Mouse (Mus musculus) embryonic facial prominence, embryonic 15.5 days (tissue): ENCODE measurements at regions not wholly inside any gene's neighbourhood (a gene's known extent, or its start where the extent isn't known, plus 50 kb on each side); places are given as distances from the start of the nearest gene placed in this dataset.

Experiments
- ATAC-seq: fragments of 200-750 bp; cut with Nextera tagmentation; 2 replicates; pipeline ENCODE4 v1.8.0; 2017; ENCODE audit warnings: low read depth, moderate TSS enrichment; ENCODE audit not compliant: insufficient number of reproducible peaks, low FRiP score, low TSS enrichment
- H3K27ac ChIP-seq: fragments of 300-500 bp; sonication (generic); replicated peaks from 2 replicates; pipeline ENCODE4 v1.5.1; 2015; ENCODE audit warnings: mild to moderate bottlenecking, inconsistent platforms
- H3K27me3 ChIP-seq: fragments of 300-500 bp; sonication (generic); 2 replicates; pipeline ENCODE4 v1.6.1; 2015; ENCODE audit warnings: inconsistent platforms
- H3K36me3 ChIP-seq: fragments of 300-500 bp; sonication (generic); 2 replicates; pipeline ENCODE4 v1.6.1; 2015; ENCODE audit warnings: mild to moderate bottlenecking, inconsistent platforms
- H3K4me1 ChIP-seq: fragments of 300-500 bp; sonication (generic); 2 replicates; pipeline ENCODE4 v1.6.1; 2015; ENCODE audit warnings: inconsistent platforms
- H3K4me2 ChIP-seq: fragments of 300-500 bp; sonication (generic); replicated peaks from 2 replicates; pipeline ENCODE4 v1.6.1; 2015; ENCODE audit warnings: mild to moderate bottlenecking, inconsistent platforms
- H3K4me3 ChIP-seq: fragments of 300-500 bp; sonication (generic); replicated peaks from 2 replicates; pipeline ENCODE4 v1.5.1; 2015; ENCODE audit warnings: mild to moderate bottlenecking, inconsistent platforms
- H3K9ac ChIP-seq: fragments of 300-500 bp; sonication (generic); 2 replicates; pipeline ENCODE4 v1.6.1; 2015; ENCODE audit warnings: inconsistent platforms
- H3K9me3 ChIP-seq: fragments of 300-500 bp; sonication (generic); replicated peaks from 2 replicates; pipeline ENCODE4 v1.6.1; 2016; ENCODE audit warnings: inconsistent platforms
- WGBS: fragments of 180-500 bp; shearing (Covaris S2); methylation state at CpG from one replicate; pipeline ENCODE4 v1.1.7; 2015; 5-methylcytosine and 5-hydroxymethylcytosine counted together

DNA sequence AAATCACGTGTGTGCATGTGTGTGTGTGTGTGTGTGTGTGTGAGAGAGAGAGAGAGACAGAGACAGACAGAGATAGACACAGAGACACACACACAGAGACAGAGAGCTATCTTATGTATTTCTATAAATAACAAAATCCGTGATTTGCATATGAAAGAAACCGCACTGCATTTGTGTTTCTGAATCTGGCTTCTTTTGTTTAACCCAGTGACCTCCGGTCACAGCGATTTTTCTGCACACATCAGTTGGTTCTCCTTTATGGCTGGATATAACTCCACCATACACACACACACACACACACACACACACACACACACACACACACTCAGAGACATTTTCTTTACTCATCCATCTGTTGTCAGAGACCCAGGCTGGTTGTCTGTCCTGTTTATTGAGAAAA, 58.2 kb upstream of the Lhx8 start:
- no peaks in the 10 kb centered on the region for H3K9me3 ChIP-seq
- H3K27ac ChIP-seq, result no peak overlapping the region
- H3K4me2 ChIP-seq, result no peak overlapping the region
- H3K36me3 ChIP-seq, result no peaks in the 10 kb centered on the region
- H3K9ac ChIP-seq, result no peak overlapping the region
- H3K4me3 ChIP-seq, result no peak overlapping the region
- WGBS, result 82% methylated on average over 5 of the region's 5 CpGs
- peaks cover 10% of the 10 kb centered on the region; the same call in 1 of the 2 replicates for H3K4me1 ChIP-seq
- H3K27me3 ChIP-seq, result peaks cover 3% of the 10 kb centered on the region; the same call in 1 of the 2 replicates
- no peak for ATAC-seq

DNA sequence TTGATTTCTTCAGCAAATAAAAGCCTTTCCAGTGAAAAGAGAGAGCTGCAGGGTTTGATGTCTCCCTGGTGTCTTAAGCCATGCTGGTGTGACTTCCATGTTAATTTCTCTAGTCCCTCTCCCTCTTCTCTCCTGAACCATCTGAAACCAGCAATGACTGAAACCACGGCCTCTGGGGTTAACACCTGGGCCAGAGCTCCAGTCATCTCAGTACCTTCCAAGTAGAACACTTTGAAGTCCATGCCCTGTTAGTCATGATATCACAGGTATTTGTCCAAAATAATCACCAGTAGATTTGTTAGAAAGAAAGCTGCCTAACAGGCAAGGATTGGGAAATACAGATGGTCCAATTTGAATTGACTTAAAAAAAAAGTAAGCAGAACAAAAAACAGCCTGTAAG, 56.8 kb upstream of the Lhx8 start:
- no peaks in the 10 kb centered on the region for H3K36me3 ChIP-seq
- H3K27me3 ChIP-seq, result peaks cover 3% of the 10 kb centered on the region; the same call in 1 of the 2 replicates
- H3K4me1 ChIP-seq, result peaks cover 10% of the 10 kb centered on the region; the same call in 1 of the 2 replicates
- WGBS, result 73% methylated on average over 1 of the region's 1 CpGs
- no peak overlapping the region for H3K4me2 ChIP-seq
- ATAC-seq, result no peak
- H3K27ac ChIP-seq, result no peak overlapping the region
- H3K4me3 ChIP-seq, result no peak overlapping the region
- no peaks in the 10 kb centered on the region for H3K9me3 ChIP-seq
- no peak overlapping the region for H3K9ac ChIP-seq

DNA sequence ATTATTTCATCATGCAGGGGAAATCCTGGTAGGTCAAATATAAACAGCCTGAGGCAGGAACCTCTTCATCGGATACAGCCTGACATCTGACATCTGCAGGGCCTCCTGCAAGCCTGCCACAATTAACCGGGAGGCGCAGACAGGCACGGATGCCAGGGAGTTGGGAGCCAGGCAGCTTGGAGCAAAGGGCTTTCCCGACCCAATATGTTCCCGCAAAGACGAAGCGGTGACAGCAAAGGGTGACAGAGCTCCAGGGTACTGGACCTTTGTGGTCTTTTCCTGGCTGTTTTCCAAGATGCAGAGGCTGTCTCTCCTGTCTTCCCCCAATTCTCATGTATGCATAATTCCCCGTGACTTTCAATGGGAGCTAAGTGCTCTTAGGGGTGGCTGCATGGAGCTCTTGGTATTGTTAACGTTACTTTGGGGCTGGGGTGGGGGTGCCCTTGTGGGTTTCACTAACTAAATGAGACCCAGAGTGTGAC, 55.4 kb upstream of the Lhx8 start:
- H3K4me2 ChIP-seq, result no peak overlapping the region
- H3K9ac ChIP-seq, result no peak overlapping the region
- H3K27me3 ChIP-seq, result peaks cover 3% of the 10 kb centered on the region; the same call in 1 of the 2 replicates
- H3K4me1 ChIP-seq, result peaks cover 12% of the 10 kb centered on the region; the same call in 1 of the 2 replicates
- no peak overlapping the region for H3K27ac ChIP-seq
- no peaks in the 10 kb centered on the region for H3K36me3 ChIP-seq
- WGBS, result 9% methylated on average over 10 of the region's 10 CpGs
- no peak for ATAC-seq
- H3K9me3 ChIP-seq, result no peaks in the 10 kb centered on the region
- H3K4me3 ChIP-seq, result no peak overlapping the region

DNA sequence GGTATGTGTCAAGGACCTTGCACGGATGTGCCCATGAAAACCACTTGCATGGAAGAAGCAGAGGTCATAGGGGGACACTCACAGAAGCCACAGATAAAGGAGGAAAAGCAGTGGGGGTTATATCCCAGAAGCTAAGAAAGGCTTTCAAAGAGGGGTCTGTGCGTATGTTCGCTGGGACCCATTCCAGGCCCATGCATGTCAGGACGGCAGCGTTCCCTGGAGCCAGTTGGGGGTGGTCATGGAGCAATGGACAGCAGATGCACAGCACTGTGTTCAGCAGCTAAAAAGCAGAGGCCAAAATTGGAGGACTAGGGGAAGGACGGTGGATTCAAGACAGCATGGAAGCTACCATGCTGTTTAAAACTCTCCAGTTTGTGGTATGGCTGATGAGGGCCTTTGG, 52.4 kb upstream of the Lhx8 start:
- Histone ChIP-seq H3K4me3 (no peak overlapping the region), H3K36me3 (no peaks in the 10 kb centered on the region), H3K27ac (no peak overlapping the region), H3K4me1 (peaks cover 12% of the 10 kb centered on the region; the same call in 1 of the 2 replicates), H3K9me3 (no peaks in the 10 kb centered on the region), H3K4me2 (no peak overlapping the region), H3K27me3 (peaks cover 3% of the 10 kb centered on the region; the same call in 1 of the 2 replicates), H3K9ac (no peak overlapping the region)
- WGBS, result 69% methylated on average over 6 of the region's 6 CpGs
- no peak for ATAC-seq

DNA sequence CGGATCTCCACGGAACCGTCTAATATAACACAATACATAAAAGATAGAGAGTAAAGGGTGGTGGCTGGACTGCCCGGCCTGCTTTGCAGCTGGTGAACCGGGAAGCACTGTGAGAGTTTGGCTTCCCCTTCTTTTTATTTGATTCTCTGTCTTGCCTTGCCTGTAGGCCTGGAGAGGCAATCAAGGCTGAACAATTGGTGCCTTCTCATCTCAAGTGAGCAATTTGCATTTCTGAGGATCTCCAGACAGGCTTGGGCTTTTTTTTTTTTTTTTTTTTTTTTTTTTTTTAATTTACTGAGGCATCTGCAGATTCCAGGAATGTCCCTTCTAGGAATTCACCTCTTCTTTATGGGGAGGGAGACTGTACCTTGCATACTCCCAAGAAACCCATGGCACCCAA, 51.1 kb upstream of the Lhx8 start:
- Histone ChIP-seq H3K4me2 (no peak overlapping the region), H3K27me3 (peaks cover 3% of the 10 kb centered on the region; the same call in 1 of the 2 replicates), H3K4me3 (no peak overlapping the region), H3K36me3 (no peaks in the 10 kb centered on the region), H3K4me1 (peaks cover 12% of the 10 kb centered on the region; the same call in 1 of the 2 replicates), H3K27ac (no peak overlapping the region), H3K9ac (no peak overlapping the region), H3K9me3 (no peaks in the 10 kb centered on the region)
- WGBS, result 29% methylated on average over 5 of the region's 5 CpGs
- ATAC-seq, result no peak
